Mouse (Mus musculus) MEL (cell line): ENCODE measurements around the gene Acap1. TPM values are rescaled to one million over a fixed set of nuclear protein-coding genes. Genes with fewer than 3 reads are reported as not detected.

Experiments used
- DNase-seq: peaks from one replicate; pipeline ENCODE4 v3.0.0; 2011; ENCODE audit warnings: low read depth, low spot score
- H3K27ac ChIP-seq: 2 replicates; pipeline ENCODE4 v1.5.1; 2012; ENCODE audit warnings: low read depth, mild to moderate bottlenecking, control low read depth, low read length, moderate library complexity; ENCODE audit not compliant: control insufficient read depth
- H3K27me3 ChIP-seq, 2 experiments: fragments of 150-350 bp in 1 of 2; sonication (generic) in 1 of 2; 2 replicates each; pipeline ENCODE4 v1.6.1; 2012; ENCODE audit warnings: low read length in 2 of 2, mild to moderate bottlenecking in 2 of 2, improper control_type of control experiment in 1 of 2, moderate library complexity in 1 of 2; ENCODE audit not compliant: insufficient read depth in 2 of 2, control insufficient read depth in 1 of 2
- H3K36me3 ChIP-seq, 2 experiments: 2 replicates each; pipeline ENCODE4 v1.6.1; 2012 to 2014; ENCODE audit warnings: low read length in 2 of 2, improper control_type of control experiment in 1 of 2, inconsistent platforms in 1 of 2, mild to moderate bottlenecking in 1 of 2; ENCODE audit not compliant: insufficient read depth in 2 of 2, control insufficient read depth in 1 of 2
- H3K4me1 ChIP-seq, 2 experiments: fragments of 150-350 bp in 1 of 2; sonication (generic) in 1 of 2; 2 replicates each; pipeline ENCODE4 v1.6.1; 2012; ENCODE audit warnings: low read length in 2 of 2, improper control_type of control experiment in 1 of 2, mild to moderate bottlenecking in 1 of 2; ENCODE audit not compliant: insufficient read depth in 2 of 2, control insufficient read depth in 1 of 2
- H3K4me3 ChIP-seq, 2 experiments: fragments of 150-350 bp in 1 of 2; sonication (generic) in 1 of 2; 2 replicates each; pipeline ENCODE4 v1.5.1; 2012; ENCODE audit warnings: low read depth in 2 of 2, low read length in 2 of 2, mild to moderate bottlenecking in 2 of 2, moderate library complexity in 2 of 2, control low read depth in 1 of 2, improper control_type of control experiment in 1 of 2; ENCODE audit not compliant: control insufficient read depth in 1 of 2, insufficient read depth in 1 of 2
- H3K79me2 ChIP-seq: 2 replicates; pipeline ENCODE4 v1.6.1; 2012; ENCODE audit warnings: mild to moderate bottlenecking, low read length, moderate library complexity; ENCODE audit not compliant: control insufficient read depth, poor library complexity, insufficient read depth
- H3K9ac ChIP-seq: 2 replicates; pipeline ENCODE4 v1.6.1; 2012; ENCODE audit warnings: low read depth, mild to moderate bottlenecking, control low read depth, low read length, moderate library complexity; ENCODE audit not compliant: control insufficient read depth, poor library complexity, severe bottlenecking
- H3K9me3 ChIP-seq: fragments of 150-350 bp; sonication (generic); replicated peaks from 2 replicates; pipeline ENCODE4 v1.6.1; 2012; ENCODE audit warnings: mild to moderate bottlenecking, low read length, improper control_type of control experiment, moderate library complexity; ENCODE audit not compliant: insufficient read depth
- BHLHE40 ChIP-seq: IDR thresholded peaks from 2 replicates; pipeline ENCODE4 v1.6.1; 2012; ENCODE audit warnings: low read depth, mild to moderate bottlenecking, inconsistent platforms, low read length, improper control_type of control experiment, borderline replicate concordance
- CHD1 ChIP-seq: IDR thresholded peaks from 2 replicates; pipeline ENCODE4 v1.6.1; 2012; ENCODE audit warnings: low read depth, mild to moderate bottlenecking, inconsistent platforms, low read length, improper control_type of control experiment
- CHD2 ChIP-seq: IDR thresholded peaks from 2 replicates; pipeline ENCODE4 v1.6.1; 2011; ENCODE audit warnings: low read length, improper control_type of control experiment
- CTCF ChIP-seq, 3 experiments: IDR thresholded peaks in 2 of 3; conservative IDR thresholded peaks in 1 of 3; 2 replicates each; pipeline ENCODE4 v1.5.1; 2011 to 2012; ENCODE audit warnings: low read length in 3 of 3, low read depth in 2 of 3, mild to moderate bottlenecking in 2 of 3, improper control_type of control experiment in 1 of 3, inconsistent platforms in 1 of 3, mixed read lengths in 1 of 3, moderate library complexity in 1 of 3; ENCODE audit not compliant: control insufficient read depth in 1 of 3, insufficient read depth in 1 of 3, poor library complexity in 1 of 3, severe bottlenecking in 1 of 3
- ELF1 ChIP-seq: IDR thresholded peaks from 2 replicates; pipeline ENCODE4 v1.6.1; 2014; ENCODE audit warnings: low read depth, mild to moderate bottlenecking, inconsistent platforms, low read length, improper control_type of control experiment, moderate library complexity
- EP300 ChIP-seq, 2 experiments: IDR thresholded peaks; 2 replicates each; pipeline ENCODE4 v1.6.1; 2011; ENCODE audit warnings: improper control_type of control experiment in 2 of 2, low read length in 2 of 2, low read depth in 1 of 2, mild to moderate bottlenecking in 1 of 2
- GABPA ChIP-seq: IDR thresholded peaks from 2 replicates; pipeline ENCODE4 v1.6.1; 2012; ENCODE audit warnings: low read depth, mild to moderate bottlenecking, inconsistent platforms, low read length, improper control_type of control experiment, moderate library complexity
- GATA1 ChIP-seq: IDR thresholded peaks from 2 replicates; pipeline ENCODE4 v1.6.1; 2011; ENCODE audit warnings: low read depth, low read length, improper control_type of control experiment
- HCFC1 ChIP-seq: IDR thresholded peaks from 2 replicates; pipeline ENCODE4 v1.6.1; 2012; ENCODE audit warnings: low read depth, mild to moderate bottlenecking, inconsistent platforms, low read length, improper control_type of control experiment, moderate library complexity
- JUND ChIP-seq: IDR thresholded peaks from 2 replicates; pipeline ENCODE4 v1.6.1; 2011; ENCODE audit warnings: low read depth, mild to moderate bottlenecking, improper control_type of control experiment, low read length
- KAT2A ChIP-seq: conservative IDR thresholded peaks from 2 replicates; pipeline ENCODE4 v1.6.1; 2012; ENCODE audit warnings: low read depth, low read length, improper control_type of control experiment, inconsistent platforms
- MAZ ChIP-seq: IDR thresholded peaks from 2 replicates; pipeline ENCODE4 v1.6.1; 2012; ENCODE audit warnings: low read depth, mild to moderate bottlenecking, inconsistent platforms, low read length, improper control_type of control experiment
- MEF2A ChIP-seq: IDR thresholded peaks from 2 replicates; pipeline ENCODE4 v1.6.1; 2014; ENCODE audit warnings: low read depth, mild to moderate bottlenecking, inconsistent platforms, low read length, improper control_type of control experiment; ENCODE audit not compliant: poor library complexity, insufficient replicate concordance, severe bottlenecking; ENCODE audit errors: extremely low read depth
- MXI1 ChIP-seq: IDR thresholded peaks from 2 replicates; pipeline ENCODE4 v1.6.1; 2011; ENCODE audit warnings: mild to moderate bottlenecking, low read depth, low read length, improper control_type of control experiment
- MYB ChIP-seq: IDR thresholded peaks from 2 replicates; pipeline ENCODE4 v1.6.1; 2011; ENCODE audit warnings: mild to moderate bottlenecking, low read depth, low read length, improper control_type of control experiment
- MYC ChIP-seq: IDR thresholded peaks from 2 replicates; pipeline ENCODE4 v1.6.1; 2011; ENCODE audit warnings: low read depth, mild to moderate bottlenecking, low read length, improper control_type of control experiment, moderate library complexity
- NRF1 ChIP-seq: IDR thresholded peaks from 2 replicates; pipeline ENCODE4 v1.6.1; 2014; ENCODE audit warnings: low read depth, mild to moderate bottlenecking, inconsistent platforms, low read length, improper control_type of control experiment, moderate library complexity; ENCODE audit not compliant: poor library complexity, insufficient read depth, severe bottlenecking
- POLR2A ChIP-seq, 2 experiments: IDR thresholded peaks; 2 replicates each; pipeline ENCODE4 v1.6.1; 2011 to 2012; ENCODE audit warnings: low read length in 2 of 2, mild to moderate bottlenecking in 2 of 2, control low read depth in 1 of 2, improper control_type of control experiment in 1 of 2, low read depth in 1 of 2, moderate library complexity in 1 of 2; ENCODE audit not compliant: control insufficient read depth in 1 of 2, insufficient read depth in 1 of 2, poor library complexity in 1 of 2
- POLR2AphosphoS5 ChIP-seq: IDR thresholded peaks from 2 replicates; pipeline ENCODE4 v1.6.1; 2012; ENCODE audit warnings: low read depth, borderline replicate concordance, mild to moderate bottlenecking, inconsistent platforms, low read length, moderate library complexity, mixed read lengths
- RAD21 ChIP-seq: IDR thresholded peaks from 2 replicates; pipeline ENCODE4 v1.6.1; 2011; ENCODE audit warnings: mild to moderate bottlenecking, low read depth, low read length, improper control_type of control experiment
- RCOR1 ChIP-seq: IDR thresholded peaks from 2 replicates; pipeline ENCODE4 v1.6.1; 2012; ENCODE audit warnings: low read depth, mild to moderate bottlenecking, inconsistent platforms, low read length, improper control_type of control experiment
- SIN3A ChIP-seq: IDR thresholded peaks from 2 replicates; pipeline ENCODE4 v1.6.1; 2012; ENCODE audit warnings: low read length, improper control_type of control experiment, inconsistent platforms
- SMC3 ChIP-seq: IDR thresholded peaks from 2 replicates; pipeline ENCODE4 v1.6.1; 2011; ENCODE audit warnings: low read depth, low read length, improper control_type of control experiment
- TAL1 ChIP-seq: IDR thresholded peaks from 2 replicates; pipeline ENCODE4 v1.6.1; 2012; ENCODE audit warnings: mild to moderate bottlenecking, inconsistent platforms, low read length, moderate library complexity, mixed read lengths
- TBP ChIP-seq: IDR thresholded peaks from 2 replicates; pipeline ENCODE4 v1.8.0; 2011; ENCODE audit warnings: low read depth, low read length, improper control_type of control experiment
- UBTF ChIP-seq: IDR thresholded peaks from 2 replicates; pipeline ENCODE4 v1.6.1; 2012; ENCODE audit warnings: low read depth, mild to moderate bottlenecking, inconsistent platforms, low read length, improper control_type of control experiment, moderate library complexity, borderline replicate concordance; ENCODE audit not compliant: insufficient read depth
- USF1 ChIP-seq: IDR thresholded peaks from 2 replicates; pipeline ENCODE4 v1.6.1; 2014; ENCODE audit warnings: low read depth, mild to moderate bottlenecking, inconsistent platforms, low read length, improper control_type of control experiment, moderate library complexity
- USF2 ChIP-seq, 2 experiments: IDR thresholded peaks; 2 replicates each; pipeline ENCODE4 v1.6.1; 2011 to 2012; ENCODE audit warnings: improper control_type of control experiment in 2 of 2, low read length in 2 of 2, borderline replicate concordance in 1 of 2, inconsistent platforms in 1 of 2, low read depth in 1 of 2, mild to moderate bottlenecking in 1 of 2; ENCODE audit not compliant: insufficient read depth in 1 of 2
- ZC3H11A ChIP-seq: IDR thresholded peaks from 2 replicates; pipeline ENCODE4 v1.6.1; 2012; ENCODE audit warnings: low read depth, mild to moderate bottlenecking, inconsistent platforms, low read length, improper control_type of control experiment
- ZNF384 ChIP-seq: IDR thresholded peaks from 2 replicates; pipeline ENCODE4 v1.6.1; 2012; ENCODE audit warnings: low read depth, mild to moderate bottlenecking, inconsistent platforms, low read length, improper control_type of control experiment
- polyA plus RNA-seq, 2 experiments: library from polyadenylated mRNA; stranded (reverse) in 1 of 2; unstranded in 1 of 2; fragments of >175 nt in 1 of 2; fragments of >200 nt in 1 of 2; gene quantifications; 2 replicates each; pipeline versions ENCODE4 v1.2.1 to v1.2.4; 2012; ENCODE audit warnings: low replicate concordance in 2 of 2, low read depth in 1 of 2; ENCODE audit not compliant: insufficient read length in 2 of 2, insufficient read depth in 1 of 2, missing spikeins in 1 of 2
- total RNA-seq: library from RNA; depleted of rRNA; stranded (reverse); fragments of 300-350 nt; gene quantifications from 2 replicates; pipeline ENCODE4 v1.2.3, GENCODE M21; 2012

Acap1 gene
- total and polyA plus RNA-seq, 3 experiments = 20.7 to 42.2 TPM; not detected in 1

DNA sequence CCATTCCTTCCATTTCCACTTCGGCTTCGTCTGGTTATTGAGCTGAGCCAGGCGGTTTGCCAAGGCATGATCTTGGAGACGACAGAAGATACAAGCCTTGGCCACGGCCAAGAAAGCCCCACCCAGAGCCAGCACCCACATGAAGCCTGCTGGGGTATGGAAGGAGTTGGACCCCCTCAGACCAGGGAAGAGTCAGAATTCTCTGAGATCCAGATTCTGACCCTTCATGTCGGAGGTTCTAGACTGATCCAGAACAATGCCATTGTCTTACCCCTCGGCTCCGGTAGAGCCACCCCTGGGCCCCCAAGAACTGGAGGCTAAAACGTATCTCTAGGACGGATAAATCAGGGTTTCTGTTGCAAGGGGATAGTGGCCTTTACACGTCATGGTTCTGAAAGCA lies 17.5 kb downstream of the Acap1 start, which contains the start of gene Tmem95:
Gene Tmem95 (minus strand): TSS at position 141 of the 400 bp plus-strand sequence.
- peak within 1 kb of the TSS; percentile 39 for H3K27ac ChIP-seq
- H3K4me3 ChIP-seq = peak within 1 kb of the TSS in 1 of 2 experiments; percentile 22; a peak in 3 of 4 replicates

DNA sequence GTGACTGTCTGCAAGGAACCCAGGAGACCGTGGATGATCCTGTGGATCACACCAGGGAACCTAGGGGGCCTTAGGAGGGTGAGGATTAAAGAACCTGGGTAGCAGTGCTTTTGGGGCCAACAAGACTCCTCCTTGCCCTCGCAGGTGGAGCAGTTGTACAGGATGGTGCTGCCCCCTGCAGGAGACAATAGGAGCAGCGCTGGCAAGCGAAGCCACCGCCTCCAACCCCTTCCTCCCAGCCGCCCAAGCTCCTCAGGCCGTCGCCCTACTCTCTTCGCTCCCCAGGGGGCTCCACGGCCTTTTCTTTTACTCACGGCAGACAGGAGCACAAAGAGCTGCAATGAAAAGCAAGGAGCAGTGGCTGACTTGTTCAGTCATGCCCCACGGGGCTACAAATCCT lies 18.5 kb downstream of the Acap1 start:
- peak overlapping the region; percentile 22 to 33 for H3K4me3 ChIP-seq
- no peaks in the 10 kb centered on the region for H3K9me3 ChIP-seq
- peak; percentile 95 for DNase-seq
- no peaks in the 10 kb centered on the region for H3K79me2 ChIP-seq
- peak overlapping the region; percentile 47 for H3K9ac ChIP-seq
- no peak overlapping the region for H3K27ac ChIP-seq
- peaks cover 11 to 50% of the 10 kb centered on the region in 2 experiments for H3K4me1 ChIP-seq
- peaks cover 0 to 31% of the 10 kb centered on the region in 2 experiments; a peak in 2 of 4 replicates for H3K36me3 ChIP-seq
- no peaks in the 10 kb centered on the region for H3K27me3 ChIP-seq
- TF ChIP-seq CTCF (IDR thresholded peaks at IDR 0.05 in 2 of 3, conservative IDR thresholded peaks at IDR 0.05 in 1 of 3; ENCODE audit: control insufficient read depth in 1 of 3, insufficient read depth in 1 of 3, low read depth in 2 of 3, low read length in 3 of 3, poor library complexity in 1 of 3, severe bottlenecking in 1 of 3) = peak; percentile 82 to 98 (median 95)
- no peak for TF ChIP-seq USF1
- TF ChIP-seq USF2 (IDR thresholded peaks at IDR 0.05; ENCODE audit: borderline replicate concordance in 1 of 2, insufficient read depth in 1 of 2, low read depth in 1 of 2, low read length in 2 of 2) = no peak
- 0 out of 4 replicates have a peak, but pooled peaks of 1 of the 2 experiments have one; percentile 15 for TF ChIP-seq EP300 (IDR thresholded peaks at IDR 0.05; ENCODE audit: low read depth in 1 of 2, low read length in 2 of 2)
- peak; percentile 98 for TF ChIP-seq SMC3
- no peak for TF ChIP-seq RCOR1
- TF ChIP-seq CHD2 = no peak
- peak; percentile 39; the same call in 1 of the 2 replicates for TF ChIP-seq ZNF384
- no peak for TF ChIP-seq JUND
- 0 out of 4 replicates have a peak, but pooled peaks of 1 of the 2 experiments have one; percentile 2 for TF ChIP-seq POLR2A (IDR thresholded peaks at IDR 0.05; ENCODE audit: control insufficient read depth in 1 of 2, insufficient read depth in 1 of 2, low read depth in 1 of 2, low read length in 2 of 2, poor library complexity in 1 of 2)
- peak; percentile 52 for TF ChIP-seq HCFC1
- no peak for TF ChIP-seq MYB
- TF ChIP-seq MYC = peak; percentile 22; the same call in 1 of the 2 replicates
- no peak for TF ChIP-seq KAT2A
- 0 out of 2 replicates have a peak, but pooled peaks have one; percentile 79 for TF ChIP-seq UBTF
- TF ChIP-seq CHD1 = no peak
- TF ChIP-seq MEF2A = no peak
- peak; percentile 98 for TF ChIP-seq RAD21
- no peak for TF ChIP-seq GATA1
- TF ChIP-seq MAZ = peak; percentile 70; the same call in 1 of the 2 replicates
- TF ChIP-seq TAL1 = no peak
- TF ChIP-seq GABPA = no peak
- no peak for TF ChIP-seq TBP
- no peak; the same call in 1 of the 2 replicates for TF ChIP-seq SIN3A
- TF ChIP-seq BHLHE40 = 0 out of 2 replicates have a peak, but pooled peaks have one; percentile 19
- 0 out of 2 replicates have a peak, but pooled peaks have one; percentile 42 for TF ChIP-seq MXI1
- peak; percentile 99 for TF ChIP-seq ZC3H11A
- TF ChIP-seq ELF1 = peak; percentile 27; the same call in 1 of the 2 replicates
- TF ChIP-seq POLR2AphosphoS5 = no peak
- no peak for TF ChIP-seq NRF1

More for the DNA sequence above, 17.5 kb downstream of the Acap1 start, which contains the start of gene Tmem95:
- Histone ChIP-seq H3K36me3 (peaks cover 0 to 31% of the 10 kb centered on the region in 2 experiments; a peak in 2 of 4 replicates), H3K4me1 (peaks cover 11 to 54% of the 10 kb centered on the region in 2 experiments), H3K9me3 (no peaks in the 10 kb centered on the region), H3K9ac (peak within 1 kb of the TSS; percentile 47), H3K27me3 (no peaks in the 10 kb centered on the region), H3K79me2 (no peaks in the 10 kb centered on the region)
- TF ChIP-seq ZNF384 = no peak
- DNase-seq = no peak
